Mouse (Mus musculus) central nervous system, embryonic 11.5 days (tissue): Measurements from ENCODE around the gene AC131692.1. TPM values are rescaled to one million over a fixed set of nuclear protein-coding genes. Genes with fewer than 3 reads are reported as not detected.

ENCODE experiments used
- polyA plus RNA-seq: library from polyadenylated mRNA; depleted of rRNA; stranded (reverse); fragments of >200 nt; gene quantifications from 2 replicates; pipeline ENCODE4 v1.2.3, GENCODE M21; 2012; rRNA removed

Gene AC131692.1
- 1.3 and 1.6 TPM in 2 replicates for polyA plus RNA-seq

GRCm38 (mm10) chr19:6094119-6094518 is at the start of gene AC131692.1:
Gene AC131692.1 (plus strand): TSS chr19:6094419.

GRCm38 (mm10) chr19:6046294-6047153 is 47.7 kb upstream of the AC131692.1 start, which contains the start of gene Syvn1:
Gene Syvn1 (plus strand): TSS chr19:6046576.

GRCm38 (mm10) chr19:6057313-6058096 is 36.7 kb upstream of the AC131692.1 start, which contains the start of the genes Mrpl49 and Fau:
Gene Mrpl49 (minus strand): TSS chr19:6057785.
Gene Fau (plus strand): TSS chr19:6057844.

GRCm38 (mm10) chr19:6061021-6061533 is 33.1 kb upstream of the AC131692.1 start, which contains the start of gene Znhit2:
Gene Znhit2 (plus strand): TSS chr19:6061192.

GRCm38 (mm10) chr19:6067724-6068415 is 26.3 kb upstream of the AC131692.1 start, which contains the start of gene Tm7sf2:
Gene Tm7sf2 (minus strand): TSS chr19:6068373.

GRCm38 (mm10) chr19:6076564-6077393 is 17.4 kb upstream of the AC131692.1 start, which contains the start of gene Vps51:
Gene Vps51 (minus strand): TSS chr19:6077231.

GRCm38 (mm10) chr19:6079983-6080480 is 14.2 kb upstream of the AC131692.1 start, which contains the start of gene Tmem262:
Gene Tmem262 (plus strand): TSS chr19:6080033.

GRCm38 (mm10) chr19:6082156-6082555 is 12.1 kb upstream of the AC131692.1 start, which contains the start of gene Gm28374:
Gene Gm28374 (minus strand): TSS chr19:6082256.

GRCm38 (mm10) chr19:6084478-6085248 is 9.6 kb upstream of the AC131692.1 start, which contains the start of the genes Zfpl1 and Cdca5:
Gene Zfpl1 (minus strand): TSS chr19:6084956.
Gene Cdca5 (plus strand): TSS chr19:6084983.

GRCm38 (mm10) chr19:6105586-6105985 is 11.4 kb downstream of the AC131692.1 start, which contains the start of gene Naaladl1:
Gene Naaladl1 (plus strand): TSS chr19:6105782.

GRCm38 (mm10) chr19:6117986-6118676 is 23.9 kb downstream of the AC131692.1 start, which contains the start of gene Sac3d1:
Gene Sac3d1 (minus strand): TSS chr19:6118650.

GRCm38 (mm10) chr19:6127760-6128341 is 33.6 kb downstream of the AC131692.1 start, which contains the start of gene Snx15:
Gene Snx15 (minus strand): TSS chr19:6128304.

GRCm38 (mm10) chr19:6140678-6141393 is 46.6 kb downstream of the AC131692.1 start, which contains the start of gene Batf2:
Gene Batf2 (plus strand): TSS chr19:6140983.

GRCm38 (mm10) chr19:6141394-6141749 is 47.2 kb downstream of the AC131692.1 start, which contains the start of gene Arl2:
Gene Arl2 (minus strand): TSS chr19:6141548.

